ENCODE assay signal across 8 mouse cellular contexts in genomic region chr8:57426074-57426473, GRCm38 (mm10). TPM values are rescaled to one million over a fixed set of nuclear protein-coding genes. Genes with fewer than 3 reads are reported as not detected.
DNase-seq lines count a peak whose midpoint lies in the region; ATAC-seq and TF ChIP-seq lines count a peak whose summit lies in the region.
"Had no signal": no experiment of that assay in that cellular context is flagged by ENCODE, and none has a peak within 500 bp of the region (broad histone marks: within the 10 kb centered on the region; RNA-seq: fewer than 3 reads in every experiment).

No protein-coding gene starts in this region.

- no peaks in the 10 kb centered on the region for H3K27me3 ChIP-seq in kidney, postnatal 0 days (ENCODE audit: insufficient read depth, low read length)
- no peaks in the 10 kb centered on the region for H3K27me3 ChIP-seq in heart, postnatal 0 days (ENCODE audit: control insufficient read depth, insufficient read depth, low read length)

- H3K36me3 ChIP-seq in kidney, postnatal 0 days (ENCODE audit: insufficient read depth, low read length) = no peaks in the 10 kb centered on the region
- no peaks in the 10 kb centered on the region for H3K36me3 ChIP-seq in heart, postnatal 0 days (replicated peaks; ENCODE audit: control insufficient read depth, insufficient read depth, low read length)

- H3K9me3 ChIP-seq in kidney, postnatal 0 days (replicated peaks; ENCODE audit: low read length) = no peaks in the 10 kb centered on the region
- no peaks in the 10 kb centered on the region for H3K9me3 ChIP-seq in heart, postnatal 0 days (replicated peaks; ENCODE audit: control insufficient read depth, low read length)

- ATAC-seq in kidney, postnatal 0 days (replicated peaks; ENCODE audit: low FRiP score, low read depth) = no peak
- peak; percentile 36; the same call in 1 of the 2 replicates for ATAC-seq in heart, postnatal 0 days (ENCODE audit: insufficient read depth, low read depth)

- peak; percentile 75 for TF ChIP-seq CTCF in kidney, postnatal 0 days (IDR thresholded peaks at IDR 0.05; ENCODE audit: low read depth)
- peak; percentile 67 for TF ChIP-seq CTCF in heart, postnatal 0 days (IDR thresholded peaks at IDR 0.05; ENCODE audit: low read depth)

- H3K9ac ChIP-seq in kidney, postnatal 0 days (ENCODE audit: low read depth, low read length) = no peak overlapping the region
- H3K9ac ChIP-seq in heart, postnatal 0 days (replicated peaks; ENCODE audit: low read depth, low read length) = no peak overlapping the region

- no peaks in the 10 kb centered on the region for H3K4me1 ChIP-seq in kidney, postnatal 0 days (replicated peaks; ENCODE audit: insufficient read depth, low read length)
- H3K4me1 ChIP-seq in heart, postnatal 0 days (ENCODE audit: control insufficient read depth, insufficient read depth) = no peaks in the 10 kb centered on the region

- no peak overlapping the region for H3K4me2 ChIP-seq in kidney, postnatal 0 days (ENCODE audit: low read length)
- no peak overlapping the region for H3K4me2 ChIP-seq in heart, postnatal 0 days (ENCODE audit: low read depth, low read length)

- TF ChIP-seq EP300 in heart, postnatal 0 days (IDR thresholded peaks at IDR 0.05; ENCODE audit: low read depth) = no peak

- no peak overlapping the region for H3K27ac ChIP-seq in kidney, postnatal 0 days
- no peak overlapping the region for H3K27ac ChIP-seq in heart, postnatal 0 days (ENCODE audit: low read depth)
- H3K27ac ChIP-seq: macrophage had no signal

- WGBS in kidney, postnatal 0 days = 17% methylated on average over 3 of the region's 3 CpGs
- 7% methylated on average over 3 of the region's 3 CpGs for WGBS in heart, postnatal 0 days

- no peak overlapping the region for H3K4me3 ChIP-seq in kidney, postnatal 0 days (replicated peaks; ENCODE audit: low read depth, low read length)
- H3K4me3 ChIP-seq in heart, postnatal 0 days (ENCODE audit: low read depth, low read length) = no peak overlapping the region

- DNase-seq in kidney, postnatal 0 days (ENCODE audit: low spot score) = peak; percentile 75
- no peak for DNase-seq in kidney, adult 18-20 months
- DNase-seq in thymus, postnatal 4 days = peak; percentile 36
- no peak for DNase-seq in thymus, postnatal 25 days
- DNase-seq in heart, postnatal 0 days (ENCODE audit: low spot score) = peak; percentile 33
- no peak for DNase-seq in yolk sac, embryonic 10.5 days (ENCODE audit: low spot score)
- no peak for DNase-seq in cerebellum, postnatal 25 days

RNA-seq across cellular contexts. Expression of gene Scrg1, which starts 29.6 kb away (rescaled TPM):
- polyA plus RNA-seq in kidney, postnatal 0 days (2015; fragmentation: Nextera tagmentation; extraction: Ambion mirVana) = not detected in 2 replicates
- not detected in 2 replicates for total RNA-seq in heart, postnatal 0 days (2014; rRNA removed; ENCODE audit: low replicate concordance)
- 0.40 and 0.47 TPM in 2 replicates for polyA plus RNA-seq in heart, postnatal 0 days (2015; fragmentation: Nextera tagmentation; extraction: Ambion mirVana)
- polyA plus RNA-seq: macrophage had no signal

Comparison
In these comparisons a context has a peak if more than half of its experiments do, and no peak if none do; other contexts are left out.
1. DNase-seq: peak in kidney, postnatal 0 days (single experiment), thymus, postnatal 4 days (single experiment) and heart, postnatal 0 days (single experiment); none in kidney, adult 18-20 months (single experiment), thymus, postnatal 25 days (single experiment), yolk sac, embryonic 10.5 days (single experiment) and cerebellum, postnatal 25 days (0 of 2).